Mouse (Mus musculus): Measurements from ENCODE around the gene Prlhr. TPM values are rescaled to one million over a fixed set of nuclear protein-coding genes. Genes with fewer than 3 reads are reported as not detected.

Gene Prlhr
- total and polyA plus RNA-seq, 3 experiments: not detected

DNA sequence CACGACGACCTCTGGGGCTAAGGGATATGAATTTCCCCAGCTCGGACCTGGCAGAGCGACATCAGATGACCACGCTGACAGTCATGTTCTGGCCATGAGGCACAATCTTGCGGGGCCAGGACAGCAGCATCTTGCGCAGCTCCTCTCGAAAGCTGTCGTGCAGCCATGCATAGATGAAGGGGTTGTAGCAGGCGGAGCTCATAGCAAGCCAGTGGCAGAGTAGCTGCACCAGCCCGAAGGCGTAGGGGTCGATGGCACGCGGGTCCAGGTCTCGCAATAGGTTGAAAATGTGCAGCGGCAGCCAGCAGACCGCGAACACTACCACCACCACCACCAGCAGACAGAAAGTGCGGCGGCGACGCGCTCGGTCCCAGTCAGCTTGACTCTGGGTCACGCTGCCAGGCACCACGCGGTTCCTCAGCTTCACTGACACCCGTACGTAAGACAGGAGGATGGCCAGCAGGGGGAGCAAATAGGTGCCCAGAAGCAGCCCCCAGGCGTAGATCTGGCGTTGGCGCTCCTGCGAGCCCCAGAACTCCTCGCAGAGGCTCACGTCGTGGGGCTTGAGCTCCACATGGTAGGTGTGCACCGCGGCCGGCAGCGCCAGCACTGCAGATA is 1.0 kb downstream of the Prlhr start:
- no peak overlapping the region for H3K4me3 ChIP-seq
- WGBS: 5% methylated on average over 41 of the region's 41 CpGs
- intact Hi-C loops (cut with DNase I): loop anchor here (2.0 to 5.0 kb wide), 2 partner anchors 85 to 142 kb away; no protein-coding TSS in a partner anchor

DNA sequence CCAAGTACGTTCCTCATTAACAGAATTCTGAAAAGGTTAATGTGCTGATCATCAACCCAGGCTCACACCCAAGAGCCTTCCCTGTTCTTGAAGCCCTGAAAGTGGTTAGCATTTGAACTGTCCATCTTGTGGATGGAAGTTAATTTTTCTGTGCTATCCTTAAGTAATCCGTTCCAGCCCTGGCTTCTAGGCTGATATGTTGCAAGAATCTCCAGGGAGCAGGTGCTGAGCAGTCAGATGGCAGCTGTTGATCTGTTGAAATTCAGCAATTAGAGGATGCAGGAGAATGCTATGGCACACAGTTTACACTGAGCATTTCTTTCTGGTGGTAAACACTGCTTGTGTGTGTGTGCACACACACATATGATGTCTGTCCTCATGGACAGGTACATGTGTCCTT is 2.4 kb downstream of the Prlhr start:
- Histone ChIP-seq H3K9ac (ENCODE audit: low read depth, low read length) (no peak overlapping the region), H3K27ac (no peak overlapping the region), H3K27me3 (ENCODE audit: control insufficient read depth, insufficient read depth, low read length) (peaks cover 20% of the 10 kb centered on the region), H3K36me3 (ENCODE audit: control insufficient read depth, insufficient read depth, low read length) (no peaks in the 10 kb centered on the region; the same call in 1 of the 2 replicates), H3K79me2 (replicated peaks; ENCODE audit: control insufficient read depth, insufficient read depth, low read length) (no peaks in the 10 kb centered on the region), H3K4me3 (no peak overlapping the region), H3K4me1 (ENCODE audit: control insufficient read depth, insufficient read depth, low read length) (no peaks in the 10 kb centered on the region; the same call in 1 of the 2 replicates)
- DNase-seq: no peak
- TF ChIP-seq CTCF (IDR thresholded peaks at IDR 0.05) (no peak), POLR2A (IDR thresholded peaks at IDR 0.05; ENCODE audit: insufficient read depth, low read depth, low read length) (no peak)
- WGBS: 63% methylated on average over 2 of the region's 2 CpGs
- intact Hi-C loops (cut with DNase I): loop anchor here (2.0 to 5.0 kb wide), 2 partner anchors 87 to 143 kb away; no protein-coding TSS in a partner anchor

More for the DNA sequence above, 1.0 kb downstream of the Prlhr start:
- H3K9ac ChIP-seq (ENCODE audit: low read depth, low read length): no peak overlapping the region
- TF ChIP-seq POLR2A (IDR thresholded peaks at IDR 0.05; ENCODE audit: insufficient read depth, low read depth, low read length) (no peak), CTCF (IDR thresholded peaks at IDR 0.05) (peak; percentile 76)
- no peaks in the 10 kb centered on the region; the same call in 1 of the 2 replicates for H3K36me3 ChIP-seq (ENCODE audit: control insufficient read depth, insufficient read depth, low read length)
- H3K27me3 ChIP-seq (ENCODE audit: control insufficient read depth, insufficient read depth, low read length): peaks cover 20% of the 10 kb centered on the region
- no peak overlapping the region for H3K27ac ChIP-seq
- DNase-seq: peak; percentile 55 to 57
- H3K79me2 ChIP-seq (replicated peaks; ENCODE audit: control insufficient read depth, insufficient read depth, low read length): no peaks in the 10 kb centered on the region
- H3K4me1 ChIP-seq (ENCODE audit: control insufficient read depth, insufficient read depth, low read length): no peaks in the 10 kb centered on the region; the same call in 1 of the 2 replicates

DNA sequence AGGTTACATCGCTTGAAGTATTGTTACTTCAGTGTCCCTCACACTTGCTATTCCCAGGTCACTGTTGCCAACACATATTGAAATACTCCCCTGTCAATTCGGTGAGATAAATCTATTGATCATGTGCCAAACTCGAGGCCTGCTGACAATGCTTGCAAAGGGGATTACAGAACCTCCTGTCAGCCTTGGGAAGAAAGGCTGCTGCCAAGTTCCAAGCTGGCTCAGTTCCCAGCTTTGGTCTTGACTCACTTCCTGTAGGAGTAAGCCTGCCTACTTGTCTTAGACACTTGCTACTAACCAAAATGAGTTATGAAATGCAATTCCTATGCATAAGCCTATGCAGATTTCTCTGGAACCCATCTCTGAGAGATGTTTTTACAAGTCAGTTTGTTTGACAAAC is 4.2 kb downstream of the Prlhr start:
- WGBS: 4% methylated on average over 3 of the region's 3 CpGs
- Histone ChIP-seq H3K4me3 (no peak overlapping the region), H3K79me2 (replicated peaks; ENCODE audit: control insufficient read depth, insufficient read depth, low read length) (no peaks in the 10 kb centered on the region), H3K27me3 (ENCODE audit: control insufficient read depth, insufficient read depth, low read length) (peaks cover 18% of the 10 kb centered on the region), H3K27ac (no peak overlapping the region), H3K9ac (ENCODE audit: low read depth, low read length) (no peak overlapping the region), H3K36me3 (ENCODE audit: control insufficient read depth, insufficient read depth, low read length) (no peaks in the 10 kb centered on the region; the same call in 1 of the 2 replicates), H3K4me1 (ENCODE audit: control insufficient read depth, insufficient read depth, low read length) (no peaks in the 10 kb centered on the region; the same call in 1 of the 2 replicates)
- intact Hi-C loops (cut with DNase I): no loop called here
- no peak for TF ChIP-seq POLR2A (IDR thresholded peaks at IDR 0.05; ENCODE audit: insufficient read depth, low read depth, low read length)
- TF ChIP-seq EP300 (IDR thresholded peaks at IDR 0.05; ENCODE audit: insufficient read depth, low read depth, low read length): no peak
- no peak for TF ChIP-seq CTCF (IDR thresholded peaks at IDR 0.05)
- DNase-seq: peak; percentile 69 to 72

DNA sequence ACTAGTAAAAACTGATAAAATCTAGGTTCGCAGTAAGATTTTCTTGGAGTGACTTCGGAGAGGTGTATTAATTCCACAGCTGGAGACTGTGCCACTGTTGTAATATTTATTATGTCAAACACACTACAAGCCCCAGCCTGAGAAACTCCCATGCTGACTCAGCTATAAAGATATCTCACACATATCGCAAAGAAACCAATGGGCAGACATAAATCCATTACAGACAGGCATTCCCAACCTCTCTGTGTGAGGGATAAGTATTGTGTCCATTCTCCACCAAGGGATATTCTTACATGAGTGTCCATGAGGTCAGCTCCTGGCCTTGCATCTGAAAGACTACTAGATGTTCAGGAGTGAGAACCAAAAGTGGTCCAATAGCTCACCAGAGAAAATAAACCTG is 4.7 kb downstream of the Prlhr start:
- intact Hi-C loops (cut with DNase I): no loop called here
- TF ChIP-seq POLR2A (IDR thresholded peaks at IDR 0.05; ENCODE audit: insufficient read depth, low read depth, low read length) (no peak), CTCF (IDR thresholded peaks at IDR 0.05) (no peak), EP300 (IDR thresholded peaks at IDR 0.05; ENCODE audit: insufficient read depth, low read depth, low read length) (no peak)
- Histone ChIP-seq H3K27ac (no peak overlapping the region), H3K36me3 (ENCODE audit: control insufficient read depth, insufficient read depth, low read length) (no peaks in the 10 kb centered on the region; the same call in 1 of the 2 replicates), H3K79me2 (replicated peaks; ENCODE audit: control insufficient read depth, insufficient read depth, low read length) (no peaks in the 10 kb centered on the region), H3K4me3 (no peak overlapping the region), H3K27me3 (ENCODE audit: control insufficient read depth, insufficient read depth, low read length) (peaks cover 18% of the 10 kb centered on the region), H3K4me1 (ENCODE audit: control insufficient read depth, insufficient read depth, low read length) (no peaks in the 10 kb centered on the region; the same call in 1 of the 2 replicates), H3K9ac (ENCODE audit: low read depth, low read length) (no peak overlapping the region)
- 55% methylated on average over 3 of the region's 3 CpGs for WGBS
- DNase-seq: no peak

DNA sequence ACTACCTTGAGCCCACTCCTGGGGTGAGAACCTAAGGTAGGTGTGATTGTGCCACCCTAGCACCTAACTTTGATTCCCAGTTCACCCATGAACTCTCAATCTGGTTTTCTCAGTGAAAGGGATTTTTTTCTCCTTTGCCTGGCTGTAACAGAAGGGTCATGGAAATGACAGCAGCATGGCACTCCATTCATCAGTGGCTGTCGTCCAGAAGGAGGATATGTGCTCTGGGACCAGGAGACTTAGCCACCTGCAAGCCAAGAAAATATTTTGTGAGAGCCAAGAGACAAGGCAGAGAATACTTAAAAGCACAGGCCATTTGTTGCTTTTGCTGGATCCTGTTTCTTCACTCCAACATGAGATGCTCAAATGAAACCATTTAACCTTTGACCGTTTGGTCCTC is 6.6 kb downstream of the Prlhr start:
- WGBS: 60% methylated on average over 2 of the region's 2 CpGs
- Histone ChIP-seq H3K4me1 (ENCODE audit: control insufficient read depth, insufficient read depth, low read length) (no peaks in the 10 kb centered on the region), H3K9ac (ENCODE audit: low read depth, low read length) (no peak overlapping the region), H3K79me2 (replicated peaks; ENCODE audit: control insufficient read depth, insufficient read depth, low read length) (no peaks in the 10 kb centered on the region), H3K27ac (no peak overlapping the region), H3K27me3 (ENCODE audit: control insufficient read depth, insufficient read depth, low read length) (peaks cover 3% of the 10 kb centered on the region; the same call in 1 of the 2 replicates), H3K4me3 (no peak overlapping the region), H3K36me3 (ENCODE audit: control insufficient read depth, insufficient read depth, low read length) (no peaks in the 10 kb centered on the region; the same call in 1 of the 2 replicates)
- DNase-seq: no peak
- TF ChIP-seq CTCF (IDR thresholded peaks at IDR 0.05) (no peak), EP300 (IDR thresholded peaks at IDR 0.05; ENCODE audit: insufficient read depth, low read depth, low read length) (no peak), POLR2A (IDR thresholded peaks at IDR 0.05; ENCODE audit: insufficient read depth, low read depth, low read length) (no peak)
- intact Hi-C loops (cut with DNase I): no loop called here

DNA sequence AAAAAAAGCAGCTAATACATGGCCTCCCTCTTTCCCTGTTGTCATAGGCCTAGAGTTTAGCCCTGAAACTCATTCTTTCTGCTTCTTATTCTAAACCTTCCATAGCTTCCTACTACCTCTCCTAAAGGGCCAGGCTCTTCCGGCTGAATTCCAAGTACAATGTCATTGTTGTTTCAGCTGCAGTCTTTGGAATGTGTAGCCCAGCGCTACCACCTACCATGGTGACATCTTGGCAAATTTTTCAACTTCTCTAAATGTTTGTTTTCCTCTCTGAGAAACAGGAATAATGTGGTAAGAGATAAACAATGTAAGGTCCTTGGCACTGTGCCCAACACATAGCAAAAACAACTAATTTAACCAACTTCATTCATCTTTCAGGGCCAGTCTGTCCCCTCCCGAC is 8.4 kb downstream of the Prlhr start:
- no peak for DNase-seq
- no peak overlapping the region for H3K27ac ChIP-seq
- TF ChIP-seq POLR2A (IDR thresholded peaks at IDR 0.05; ENCODE audit: insufficient read depth, low read depth, low read length) (no peak), EP300 (IDR thresholded peaks at IDR 0.05; ENCODE audit: insufficient read depth, low read depth, low read length) (no peak), CTCF (IDR thresholded peaks at IDR 0.05) (no peak)
- H3K27me3 ChIP-seq (ENCODE audit: control insufficient read depth, insufficient read depth, low read length): no peaks in the 10 kb centered on the region
- H3K4me1 ChIP-seq (ENCODE audit: control insufficient read depth, insufficient read depth, low read length): no peaks in the 10 kb centered on the region
- intact Hi-C loops (cut with DNase I): no loop called here
- H3K4me3 ChIP-seq: no peak overlapping the region
- no peaks in the 10 kb centered on the region; the same call in 1 of the 2 replicates for H3K36me3 ChIP-seq (ENCODE audit: control insufficient read depth, insufficient read depth, low read length)
- H3K9ac ChIP-seq (ENCODE audit: low read depth, low read length): no peak overlapping the region
- no peaks in the 10 kb centered on the region for H3K79me2 ChIP-seq (replicated peaks; ENCODE audit: control insufficient read depth, insufficient read depth, low read length)
- 25% methylated on average over 3 of the region's 3 CpGs for WGBS

Measured in heart, adult 2 months (tissue).